Mouse (Mus musculus) liver (tissue): ENCODE measurements around the gene Rnft1.
"Not testable (repeated sequence)": the region's sequence is repeated elsewhere in the genome, so short reads cannot be mapped to it uniquely, and the experiment has no call there.

Experiments
- DNase-seq: peaks from one replicate; pipeline ENCODE4 v3.0.0-alpha.2; 2020; ENCODE audit warnings: mixed read lengths

Rnft1 gene

GRCm38 (mm10) chr11:86527528-86527927 lies 43.1 kb downstream of the Rnft1 start:
- DNase-seq, result no peak

GRCm38 (mm10) chr11:86532834-86533233 lies 48.4 kb downstream of the Rnft1 start:
- DNase-seq, result peak; percentile 11

GRCm38 (mm10) chr11:86533302-86533701 lies 48.8 kb downstream of the Rnft1 start:
- not testable (repeated sequence) for DNase-seq

GRCm38 (mm10) chr11:86534201-86534910 lies 49.9 kb downstream of the Rnft1 start:
- DNase-seq, result no peak

GRCm38 (mm10) chr11:86538786-86539185 lies 54.3 kb downstream of the Rnft1 start:
- no peak for DNase-seq

GRCm38 (mm10) chr11:86539716-86540475 lies 55.4 kb downstream of the Rnft1 start:
- DNase-seq, result no peak

- no peak for DNase-seq
Measured at GRCm38 (mm10) chr11:86540476-86540845, 56.0 kb downstream of the Rnft1 start.

- DNase-seq, result no peak
Measured at GRCm38 (mm10) chr11:86542851-86543250, 58.4 kb downstream of the Rnft1 start.

- DNase-seq, result peak; percentile 63
Measured at GRCm38 (mm10) chr11:86543960-86544638, 59.6 kb downstream of the Rnft1 start.

GRCm38 (mm10) chr11:86544639-86545299 lies 60.3 kb downstream of the Rnft1 start, which contains the start of the genes Rps6kb1 and Tubd1:
TSS of gene Rps6kb1 (minus strand) at chr11:86544805.
TSS of gene Tubd1 (plus strand) at chr11:86544991.
- DNase-seq, result peak; percentile 100

GRCm38 (mm10) chr11:86545556-86545955 lies 61.1 kb downstream of the Rnft1 start:
- peak; percentile 20 for DNase-seq

- DNase-seq, result peak; percentile 10
Measured at GRCm38 (mm10) chr11:86547412-86547811, 63.0 kb downstream of the Rnft1 start.
